Mouse (Mus musculus) cortical plate, adult 2 months (tissue): ENCODE results near the gene Rc3h1. TPM values are rescaled to one million over a fixed set of nuclear protein-coding genes. Genes with fewer than 3 reads are reported as not detected.

Experiments
- H3K27ac ChIP-seq: fragments of 200-500 bp; 2 replicates; pipeline ENCODE4 v1.5.1; 2012; ENCODE audit warnings: low read length, control low read depth, inconsistent platforms; ENCODE audit not compliant: insufficient read depth
- H3K4me1 ChIP-seq: fragments of 200-500 bp; 2 replicates; pipeline ENCODE4 v1.6.1; 2011; ENCODE audit warnings: low read length; ENCODE audit not compliant: control insufficient read depth, insufficient read depth
- H3K4me3 ChIP-seq: fragments of 200-500 bp; 2 replicates; pipeline ENCODE4 v1.5.1; 2011; ENCODE audit warnings: mild to moderate bottlenecking, low read length, control low read depth; ENCODE audit not compliant: insufficient read depth
- CTCF ChIP-seq: fragments of 200-500 bp; IDR thresholded peaks from 2 replicates; pipeline ENCODE4 v1.5.1; 2011; ENCODE audit warnings: mild to moderate bottlenecking, control low read depth, low read length; ENCODE audit not compliant: insufficient read depth; ENCODE audit errors: extremely low read depth
- POLR2A ChIP-seq: fragments of 200-500 bp; IDR thresholded peaks from 2 replicates; pipeline ENCODE4 v1.6.1; 2011; ENCODE audit warnings: mild to moderate bottlenecking, low read length, control low read depth; ENCODE audit not compliant: insufficient read depth; ENCODE audit errors: extremely low read depth
- polyA plus RNA-seq: library from polyadenylated mRNA; depleted of rRNA; stranded (reverse); fragments of >200 nt; gene quantifications from 2 replicates; pipeline ENCODE4 v1.2.3, GENCODE M21; 2012

The Rc3h1 gene
- polyA plus RNA-seq, 1 experiment, result 10.8 TPM

DNA sequence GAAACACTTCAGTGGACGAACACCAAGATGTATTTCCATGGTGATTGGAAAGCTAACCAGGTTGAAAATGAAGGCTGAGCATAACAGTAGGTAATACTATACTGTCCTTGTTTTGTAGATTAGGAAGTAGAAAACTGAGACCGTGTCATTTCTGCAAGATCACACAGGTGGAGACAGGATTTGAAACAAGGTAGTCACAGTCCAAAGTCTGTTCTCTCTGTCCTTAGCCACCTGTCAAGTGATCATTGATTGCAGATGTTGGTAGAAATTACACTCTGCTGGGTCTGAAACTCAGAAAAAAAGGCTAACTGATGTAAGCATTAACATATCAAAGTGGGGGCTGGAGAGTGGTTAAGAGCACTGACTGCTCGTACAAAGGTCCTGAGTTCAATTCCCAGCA is 21.9 kb upstream of the Rc3h1 start:
- Histone ChIP-seq H3K4me1 (no peaks in the 10 kb centered on the region), H3K4me3 (no peak overlapping the region), H3K27ac (no peak overlapping the region)
- no peak for TF ChIP-seq POLR2A
- TF ChIP-seq CTCF, result no peak

DNA sequence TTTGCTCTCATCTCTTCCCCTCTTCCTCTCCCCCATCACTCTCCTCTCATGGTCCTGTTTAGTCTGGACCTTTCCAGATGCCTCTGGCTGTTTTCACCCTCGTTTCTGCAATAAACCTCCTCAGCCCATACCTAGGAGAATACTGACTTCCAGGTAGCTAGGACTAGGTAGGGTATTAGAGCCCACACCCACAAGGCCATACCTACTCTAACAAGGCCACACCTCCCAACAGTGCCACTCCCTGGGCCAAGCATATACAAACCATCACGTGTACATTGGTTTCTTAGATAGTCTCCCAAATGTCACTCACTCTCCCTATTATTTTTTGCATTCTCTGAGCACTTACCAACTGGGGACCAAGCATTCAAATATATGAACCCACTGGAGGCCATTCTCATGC is 21.2 kb upstream of the Rc3h1 start:
- TF ChIP-seq POLR2A (no peak), CTCF (no peak)
- H3K27ac ChIP-seq, result no peak overlapping the region
- no peak overlapping the region for H3K4me3 ChIP-seq
- no peaks in the 10 kb centered on the region for H3K4me1 ChIP-seq

DNA sequence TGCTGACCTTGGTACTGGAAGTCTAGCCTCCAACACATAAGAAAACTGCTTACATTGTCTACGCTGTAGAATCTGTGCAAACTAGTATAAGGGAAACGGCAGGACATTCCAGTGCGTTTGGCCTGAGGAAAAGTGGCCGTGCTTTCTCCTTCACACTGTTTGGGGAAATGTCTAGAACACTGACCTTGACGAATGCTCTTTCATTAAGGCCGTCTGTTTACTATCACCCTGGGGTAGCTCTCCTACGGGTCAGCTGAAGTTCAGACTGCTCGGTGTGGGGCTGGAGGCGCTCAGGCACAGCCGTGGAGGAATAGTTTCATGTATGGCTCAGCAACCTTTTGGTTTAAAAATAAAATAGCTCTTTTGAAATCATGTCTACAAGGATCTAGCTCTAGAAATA is 6.5 kb upstream of the Rc3h1 start:
- H3K4me3 ChIP-seq, result no peak overlapping the region
- no peak overlapping the region for H3K27ac ChIP-seq
- no peak for TF ChIP-seq POLR2A
- TF ChIP-seq CTCF, result no peak
- H3K4me1 ChIP-seq, result no peaks in the 10 kb centered on the region

DNA sequence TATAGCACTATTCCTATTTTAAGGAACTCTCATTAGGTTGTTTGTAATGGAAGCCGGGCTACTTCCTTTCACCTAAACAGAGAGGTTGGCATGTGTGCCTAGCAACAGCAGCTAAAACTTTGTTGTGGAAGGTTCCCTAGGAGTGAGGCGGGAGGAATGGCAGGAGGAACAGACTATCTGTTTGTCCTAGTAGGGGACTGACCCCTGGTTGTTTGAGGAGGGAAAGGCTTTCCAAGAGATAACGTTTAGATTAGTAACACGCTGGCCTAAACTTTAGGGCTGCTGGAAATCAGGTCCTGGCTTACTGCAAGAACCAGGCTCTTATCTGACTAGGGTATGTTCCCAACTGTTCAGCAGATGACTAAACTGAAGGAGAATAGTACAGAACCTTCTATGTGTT is 2.2 kb upstream of the Rc3h1 start:
- TF ChIP-seq CTCF (no peak), POLR2A (no peak)
- H3K4me1 ChIP-seq, result peaks cover 1% of the 10 kb centered on the region; the same call in 1 of the 2 replicates
- H3K4me3 ChIP-seq, result no peak overlapping the region
- H3K27ac ChIP-seq, result no peak overlapping the region

DNA sequence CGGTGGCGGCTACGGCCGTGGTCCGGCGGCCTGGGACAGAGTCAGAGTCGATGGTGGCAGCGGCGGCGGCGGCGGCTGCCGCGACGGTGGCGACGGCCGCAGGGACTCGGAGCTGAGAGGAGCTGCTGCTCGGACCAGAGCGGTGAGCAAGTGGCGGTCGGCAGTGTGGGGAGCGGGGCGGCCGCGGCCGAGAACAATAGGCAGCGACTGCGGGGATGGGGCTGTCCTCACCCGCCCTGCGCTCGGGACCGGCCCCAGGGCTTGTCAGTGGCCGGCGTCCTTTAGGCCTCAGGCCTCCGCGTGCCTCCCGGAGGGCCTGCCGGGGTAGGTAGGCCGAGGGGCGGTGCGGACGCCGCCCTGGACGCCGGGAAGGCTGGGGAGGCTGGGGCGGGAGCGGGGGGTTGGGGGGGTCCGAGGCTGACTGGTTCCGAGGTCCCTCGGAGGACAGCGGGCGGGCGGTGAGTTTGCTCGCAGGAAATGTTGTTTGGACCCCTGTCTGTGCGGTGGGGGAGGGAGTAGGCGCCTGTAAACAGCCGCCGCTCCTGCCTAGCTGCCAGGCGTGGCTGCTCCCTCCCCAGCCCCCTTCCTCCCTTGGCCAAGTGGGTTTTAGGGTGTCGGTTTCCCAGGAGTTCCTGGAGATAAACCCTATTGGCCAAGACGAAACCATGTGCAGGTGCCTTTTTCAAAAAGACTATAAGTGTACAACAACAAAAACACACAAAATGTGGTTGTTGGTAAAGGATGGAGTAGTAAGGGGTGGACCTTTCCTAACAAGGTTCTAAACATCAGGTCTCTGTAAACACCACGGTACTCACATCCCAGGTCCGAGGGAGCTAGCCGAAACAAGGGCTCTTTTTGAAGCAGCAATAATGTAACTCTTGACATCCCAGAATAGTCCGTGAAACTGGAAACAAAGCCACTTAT is 602 bp downstream of the Rc3h1 start:
- Histone ChIP-seq H3K27ac (peak overlapping the region; percentile 93), H3K4me3 (peak overlapping the region; percentile 84), H3K4me1 (peaks cover 3% of the 10 kb centered on the region; the same call in 1 of the 2 replicates)
- TF ChIP-seq CTCF (no peak), POLR2A (no peak)

DNA sequence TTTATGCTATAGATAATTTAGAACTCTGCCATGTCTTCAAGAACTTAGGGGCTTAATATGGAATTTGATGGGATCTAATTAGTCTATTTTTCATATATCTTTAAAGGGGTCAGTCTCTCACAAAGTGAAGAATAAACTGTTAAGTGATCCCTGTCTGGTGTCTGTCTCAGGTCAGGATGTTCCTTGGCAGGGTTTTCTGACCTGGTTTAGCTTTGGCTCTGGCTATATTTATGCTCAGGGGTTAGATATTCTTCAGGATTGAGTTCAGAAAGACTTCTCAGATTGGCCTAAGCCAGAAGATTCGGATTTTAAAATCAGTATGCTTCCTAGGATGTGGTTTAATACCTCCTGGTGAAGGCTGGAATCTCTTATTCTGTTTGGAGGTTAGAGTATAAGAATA is 4.0 kb downstream of the Rc3h1 start:
- TF ChIP-seq POLR2A (no peak), CTCF (no peak)
- Histone ChIP-seq H3K4me1 (peaks cover 3% of the 10 kb centered on the region; the same call in 1 of the 2 replicates), H3K27ac (no peak overlapping the region), H3K4me3 (no peak overlapping the region)

DNA sequence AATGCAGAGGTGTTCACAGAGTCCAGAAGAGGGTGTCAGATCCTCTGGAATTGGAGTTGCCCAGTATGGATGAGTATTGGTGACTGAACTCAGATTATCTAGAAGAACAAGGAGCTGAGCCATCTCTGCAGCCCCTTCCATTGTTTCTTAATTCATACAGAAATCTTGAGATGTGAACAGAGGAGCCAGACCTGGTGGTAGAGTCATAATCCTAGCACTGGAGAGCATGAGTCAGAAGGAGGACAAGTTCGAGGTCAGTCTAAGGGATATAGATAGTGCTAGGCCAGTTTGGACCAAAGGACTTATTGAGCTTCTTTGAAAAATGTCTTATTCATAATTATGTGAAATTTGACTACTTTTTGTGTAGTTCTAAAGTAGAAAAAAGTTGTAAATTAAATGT is 4.6 kb downstream of the Rc3h1 start:
- Histone ChIP-seq H3K27ac (no peak overlapping the region), H3K4me1 (peaks cover 3% of the 10 kb centered on the region; the same call in 1 of the 2 replicates), H3K4me3 (no peak overlapping the region)
- TF ChIP-seq POLR2A (no peak), CTCF (no peak)

DNA sequence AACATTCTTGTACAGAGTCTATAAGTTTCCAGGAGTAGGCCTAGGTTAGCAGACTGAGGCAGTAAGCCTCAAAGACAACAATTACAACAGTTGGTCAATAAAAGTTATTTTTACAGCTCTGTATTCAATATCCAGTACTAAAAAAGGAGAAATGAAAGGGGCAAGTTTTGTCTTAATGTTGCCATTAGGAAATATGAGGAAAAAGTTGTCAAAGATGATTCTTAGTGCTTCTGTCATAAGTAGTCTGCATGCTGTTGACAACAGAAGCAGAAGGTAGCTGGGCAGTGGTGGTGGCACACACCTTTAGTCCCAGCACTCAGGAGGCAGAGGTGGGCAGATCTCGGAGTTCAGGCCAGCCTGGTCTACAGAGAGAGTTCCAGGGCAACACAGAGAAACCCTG is 13.2 kb downstream of the Rc3h1 start:
- no peaks in the 10 kb centered on the region for H3K4me1 ChIP-seq
- H3K27ac ChIP-seq, result no peak overlapping the region

DNA sequence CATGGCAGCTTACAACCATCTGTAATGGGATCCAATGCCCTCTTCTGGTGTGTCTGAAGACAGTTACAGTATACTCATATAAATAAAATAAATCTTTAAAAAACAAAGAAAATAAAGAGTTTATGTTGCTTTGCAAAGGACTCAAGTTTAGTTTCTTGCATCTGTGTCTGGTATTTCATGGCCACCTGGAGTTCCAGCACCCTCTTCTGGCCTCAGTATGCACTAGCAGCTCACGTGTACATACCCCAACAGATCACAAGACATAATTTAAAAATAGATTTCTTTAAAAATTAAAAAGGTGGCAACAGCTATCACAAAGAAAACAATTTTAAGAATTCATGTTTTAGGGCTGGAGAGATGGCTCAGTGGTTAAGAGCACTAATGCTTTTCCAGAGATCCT is 15.7 kb downstream of the Rc3h1 start:
- Histone ChIP-seq H3K4me1 (no peaks in the 10 kb centered on the region), H3K4me3 (no peak overlapping the region), H3K27ac (no peak overlapping the region)
- no peak for TF ChIP-seq POLR2A
- TF ChIP-seq CTCF, result no peak

More for the DNA sequence above, 13.2 kb downstream of the Rc3h1 start:
- H3K4me3 ChIP-seq, result no peak overlapping the region
- TF ChIP-seq CTCF (no peak), POLR2A (no peak)

DNA sequence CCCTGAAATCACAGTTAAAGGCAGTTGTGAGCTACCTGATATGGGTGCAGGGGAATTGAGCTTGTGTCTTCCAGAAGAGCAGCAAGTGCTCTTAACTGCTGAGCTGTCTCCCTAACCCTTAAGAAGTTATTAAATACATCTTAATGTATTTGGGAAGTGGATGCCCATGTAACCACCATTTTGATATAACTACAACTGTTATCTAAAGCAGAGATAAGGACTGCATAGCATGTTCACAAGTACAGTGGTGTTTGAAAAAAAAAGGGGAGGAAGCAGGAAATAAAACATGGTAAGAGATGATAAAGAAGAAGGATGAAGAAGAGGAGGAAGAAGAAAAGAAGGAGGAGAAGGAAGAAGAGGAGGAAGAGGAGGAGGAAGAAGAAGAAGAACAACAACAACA is 25.1 kb downstream of the Rc3h1 start:
- no peak overlapping the region for H3K4me3 ChIP-seq
- TF ChIP-seq CTCF (no peak), POLR2A (no peak)

More for the DNA sequence above, 25.1 kb downstream of the Rc3h1 start:
- no peak overlapping the region for H3K27ac ChIP-seq
- no peaks in the 10 kb centered on the region; the same call in 1 of the 2 replicates for H3K4me1 ChIP-seq
